Mouse (Mus musculus): Measurements from ENCODE around the gene Pax5. TPM values are rescaled to one million over a fixed set of nuclear protein-coding genes. Genes with fewer than 3 reads are reported as not detected.

The Pax5 gene
- polyA plus RNA-seq, 1 experiment = not detected

DNA sequence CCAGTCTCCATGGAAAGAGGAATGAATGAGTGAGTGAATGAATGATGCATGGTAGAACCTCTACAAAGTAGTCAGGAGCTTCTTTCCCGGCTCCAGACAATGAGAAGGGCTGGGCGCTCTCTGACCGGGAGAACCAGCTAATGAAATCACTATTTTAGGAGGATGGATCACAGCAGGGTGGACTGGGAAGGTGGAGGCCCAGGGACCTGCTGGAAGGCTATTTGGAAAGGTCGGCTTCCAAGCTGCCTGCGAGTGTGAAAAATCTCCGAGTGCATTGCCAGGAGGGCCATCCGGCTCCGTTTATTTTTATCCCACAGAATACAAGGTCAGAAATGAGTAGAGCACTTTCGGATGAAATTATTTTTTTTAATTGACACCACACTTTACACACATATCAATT is 112.3 kb downstream of the Pax5 start:
- Histone ChIP-seq H3K79me3 (ENCODE audit: low read depth) (no peaks in the 10 kb centered on the region), H3K79me2 (ENCODE audit: control insufficient read depth, insufficient read depth) (no peaks in the 10 kb centered on the region), H3ac (ENCODE audit: control insufficient read depth, insufficient read length, low read depth) (no peak overlapping the region), H3K36me3 (ENCODE audit: control insufficient read depth, insufficient read depth) (no peaks in the 10 kb centered on the region), H3K27me3 (ENCODE audit: control insufficient read depth, insufficient read depth, insufficient read length) (peaks cover 49% of the 10 kb centered on the region), H3K4me3 (ENCODE audit: insufficient read depth, poor library complexity, severe bottlenecking) (no peak overlapping the region)
- TF ChIP-seq MAX (IDR thresholded peaks at IDR 0.05) = no peak
- TF ChIP-seq USF1 (IDR thresholded peaks at IDR 0.05; ENCODE audit: low read depth) = no peak
- TF ChIP-seq MYOG (IDR thresholded peaks at IDR 0.05; ENCODE audit: control insufficient read depth, extremely low read depth, insufficient read length) = no peak

DNA sequence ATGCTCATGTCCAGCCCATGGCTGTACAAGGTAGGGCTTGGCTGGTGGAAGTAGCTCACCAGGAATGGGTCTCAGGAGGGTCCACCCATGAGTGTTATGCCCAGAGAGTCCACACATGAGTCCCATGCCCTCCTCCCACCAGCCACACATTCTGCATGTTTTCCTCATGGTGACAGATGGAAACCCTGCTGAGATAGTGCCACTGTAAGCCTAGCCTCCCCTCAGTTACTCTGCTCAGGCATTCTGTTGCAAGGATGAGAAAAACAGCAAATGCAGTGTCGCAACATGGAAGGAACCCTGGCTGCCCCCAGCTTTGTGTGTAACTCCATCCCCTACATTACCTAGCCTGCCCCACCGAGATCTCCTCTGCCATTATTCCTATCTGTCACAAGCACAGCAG is 117.2 kb downstream of the Pax5 start:
- H3ac ChIP-seq (ENCODE audit: control insufficient read depth, insufficient read length, low read depth) = no peak overlapping the region
- no peaks in the 10 kb centered on the region for H3K79me3 ChIP-seq (ENCODE audit: low read depth)
- no peaks in the 10 kb centered on the region for H3K79me2 ChIP-seq (ENCODE audit: control insufficient read depth, insufficient read depth)
- H3K27me3 ChIP-seq (ENCODE audit: control insufficient read depth, insufficient read depth, insufficient read length) = peaks cover 28% of the 10 kb centered on the region
- no peak overlapping the region for H3K4me3 ChIP-seq (ENCODE audit: insufficient read depth, poor library complexity, severe bottlenecking)
- TF ChIP-seq MYOG (IDR thresholded peaks at IDR 0.05; ENCODE audit: control insufficient read depth, extremely low read depth, insufficient read length) (no peak), MAX (IDR thresholded peaks at IDR 0.05) (no peak), MYOD1 (IDR thresholded peaks at IDR 0.05; ENCODE audit: control insufficient read depth, insufficient read length, low read depth) (no peak), CEBPB (IDR thresholded peaks at IDR 0.05; ENCODE audit: low read depth) (no peak)
- no peaks in the 10 kb centered on the region for H3K36me3 ChIP-seq (ENCODE audit: control insufficient read depth, insufficient read depth)

DNA sequence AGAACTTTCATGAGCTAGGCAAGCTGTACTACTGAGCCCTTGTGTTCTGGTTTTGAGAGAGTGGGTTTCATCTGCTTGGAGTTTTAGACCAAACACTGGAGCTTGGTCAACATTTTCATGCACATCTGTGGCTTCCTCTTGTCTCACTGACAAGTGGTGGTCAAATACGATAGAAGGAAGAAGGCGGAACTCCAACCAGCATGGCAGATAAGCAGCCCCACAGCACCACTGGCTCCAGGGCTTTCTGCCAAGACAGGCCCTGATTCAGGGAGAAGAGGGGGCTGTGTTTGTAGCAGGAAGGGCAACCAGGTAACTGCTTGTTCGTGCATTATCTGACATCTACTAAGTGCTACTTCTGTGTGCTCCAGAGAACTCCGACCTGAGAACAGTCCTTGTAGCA is 127.6 kb downstream of the Pax5 start:
- TF ChIP-seq MYOG (IDR thresholded peaks at IDR 0.05; ENCODE audit: control insufficient read depth, extremely low read depth, insufficient read length) (no peak), CEBPB (IDR thresholded peaks at IDR 0.05; ENCODE audit: low read depth) (no peak), CTCF (IDR thresholded peaks at IDR 0.05; ENCODE audit: control insufficient read depth, insufficient read depth, insufficient read length) (no peak), USF1 (IDR thresholded peaks at IDR 0.05; ENCODE audit: low read depth) (no peak), MAX (IDR thresholded peaks at IDR 0.05) (no peak), MYOD1 (IDR thresholded peaks at IDR 0.05; ENCODE audit: control insufficient read depth, insufficient read length, low read depth) (no peak), FOSL1 (IDR thresholded peaks at IDR 0.05; ENCODE audit: insufficient read depth, low read length, poor library complexity, severe bottlenecking) (no peak)
- Histone ChIP-seq H3K36me3 (ENCODE audit: control insufficient read depth, insufficient read depth) (no peaks in the 10 kb centered on the region), H3ac (ENCODE audit: control insufficient read depth, insufficient read length, low read depth) (no peak overlapping the region), H3K79me3 (ENCODE audit: low read depth) (no peaks in the 10 kb centered on the region), H3K27me3 (ENCODE audit: control insufficient read depth, insufficient read depth, insufficient read length) (no peaks in the 10 kb centered on the region), H3K4me3 (ENCODE audit: insufficient read depth, poor library complexity, severe bottlenecking) (no peak overlapping the region), H3K79me2 (ENCODE audit: control insufficient read depth, insufficient read depth) (no peaks in the 10 kb centered on the region)

DNA sequence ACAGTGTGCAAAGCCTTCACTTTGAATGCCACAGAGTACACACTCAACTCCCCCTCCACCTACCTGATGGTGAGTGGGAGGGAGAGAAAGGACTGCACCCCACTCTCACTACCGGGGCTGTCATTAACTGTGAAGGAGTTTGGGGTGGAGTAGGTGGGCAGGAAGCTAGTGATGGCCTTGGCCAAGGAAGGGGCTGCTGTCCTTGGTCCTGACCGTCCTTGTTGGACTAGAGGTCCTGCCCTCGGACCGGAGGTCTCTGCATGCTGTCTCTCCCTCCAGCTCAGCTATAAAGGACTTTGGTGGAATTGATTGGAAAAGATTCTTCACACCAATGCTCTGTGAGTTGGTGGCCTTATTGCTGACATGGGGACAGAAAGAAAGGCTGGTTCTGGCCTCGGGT is 131.7 kb downstream of the Pax5 start:
- no peaks in the 10 kb centered on the region for H3K36me3 ChIP-seq (ENCODE audit: control insufficient read depth, insufficient read depth)
- H3K79me3 ChIP-seq (ENCODE audit: low read depth) = no peaks in the 10 kb centered on the region
- peaks cover 10% of the 10 kb centered on the region for H3K27me3 ChIP-seq (ENCODE audit: control insufficient read depth, insufficient read depth, insufficient read length)
- no peak overlapping the region for H3K4me3 ChIP-seq (ENCODE audit: insufficient read depth, poor library complexity, severe bottlenecking)
- H3ac ChIP-seq (ENCODE audit: control insufficient read depth, insufficient read length, low read depth) = no peak overlapping the region
- TF ChIP-seq MYOG (IDR thresholded peaks at IDR 0.05; ENCODE audit: control insufficient read depth, extremely low read depth, insufficient read length) (no peak), CTCF (IDR thresholded peaks at IDR 0.05; ENCODE audit: control insufficient read depth, insufficient read depth, insufficient read length) (no peak), FOSL1 (IDR thresholded peaks at IDR 0.05; ENCODE audit: insufficient read depth, low read length, poor library complexity, severe bottlenecking) (no peak), MYOD1 (IDR thresholded peaks at IDR 0.05; ENCODE audit: control insufficient read depth, insufficient read length, low read depth) (no peak), USF1 (IDR thresholded peaks at IDR 0.05; ENCODE audit: low read depth) (no peak), CEBPB (IDR thresholded peaks at IDR 0.05; ENCODE audit: low read depth) (no peak), MAX (IDR thresholded peaks at IDR 0.05) (no peak)
- H3K79me2 ChIP-seq (ENCODE audit: control insufficient read depth, insufficient read depth) = no peaks in the 10 kb centered on the region

DNA sequence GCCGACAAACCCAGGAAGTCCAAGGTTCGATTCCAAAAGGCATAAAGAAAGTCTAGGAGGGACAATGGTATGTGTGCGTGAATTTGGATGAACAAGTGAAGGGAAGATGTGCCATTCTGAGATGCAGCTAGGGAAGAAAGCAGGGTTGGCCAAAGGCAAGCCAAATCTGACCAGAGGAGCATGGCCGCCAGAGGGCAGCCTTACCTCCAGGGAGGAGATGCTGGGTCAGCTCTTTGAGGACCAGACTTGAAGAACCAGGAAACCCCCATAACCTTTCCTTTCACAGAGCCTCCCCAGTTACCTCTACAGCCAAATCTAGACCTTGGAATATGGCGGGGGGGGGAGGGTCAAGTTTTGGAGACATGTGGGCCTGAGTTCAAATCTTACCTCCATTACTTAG is 133.0 kb downstream of the Pax5 start:
- Histone ChIP-seq H3K36me3 (ENCODE audit: control insufficient read depth, insufficient read depth) (no peaks in the 10 kb centered on the region), H3K79me2 (ENCODE audit: control insufficient read depth, insufficient read depth) (no peaks in the 10 kb centered on the region), H3K27me3 (ENCODE audit: control insufficient read depth, insufficient read depth, insufficient read length) (peaks cover 10% of the 10 kb centered on the region), H3ac (ENCODE audit: control insufficient read depth, insufficient read length, low read depth) (no peak overlapping the region), H3K4me3 (ENCODE audit: insufficient read depth, poor library complexity, severe bottlenecking) (no peak overlapping the region), H3K79me3 (ENCODE audit: low read depth) (no peaks in the 10 kb centered on the region)
- peak; percentile 4 for TF ChIP-seq CTCF (IDR thresholded peaks at IDR 0.05; ENCODE audit: control insufficient read depth, insufficient read depth, insufficient read length)
- TF ChIP-seq FOSL1 (IDR thresholded peaks at IDR 0.05; ENCODE audit: insufficient read depth, low read length, poor library complexity, severe bottlenecking) = no peak

DNA sequence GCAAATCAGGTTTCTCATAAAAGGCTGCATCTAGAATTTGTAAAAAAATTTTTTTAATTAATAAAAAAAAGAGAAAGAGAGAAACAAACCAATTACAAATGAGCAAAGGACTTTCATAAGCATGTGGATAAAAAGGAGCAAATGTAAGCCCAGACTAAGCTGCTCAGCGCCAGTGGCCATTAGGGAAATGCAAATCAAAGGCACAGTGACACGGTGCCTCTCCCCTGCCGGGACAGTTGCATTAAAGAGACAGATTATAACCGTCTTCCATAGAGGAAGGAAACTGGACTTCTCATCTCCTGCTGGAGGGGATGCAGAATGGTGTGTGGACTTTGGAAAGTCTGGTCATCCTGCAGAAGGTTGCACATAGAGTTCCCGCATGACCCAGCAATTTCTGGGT is 133.5 kb downstream of the Pax5 start:
- Histone ChIP-seq H3K79me3 (ENCODE audit: low read depth) (no peaks in the 10 kb centered on the region), H3K27me3 (ENCODE audit: control insufficient read depth, insufficient read depth, insufficient read length) (peaks cover 10% of the 10 kb centered on the region), H3K36me3 (ENCODE audit: control insufficient read depth, insufficient read depth) (no peaks in the 10 kb centered on the region), H3K4me3 (ENCODE audit: insufficient read depth, poor library complexity, severe bottlenecking) (no peak overlapping the region), H3K79me2 (ENCODE audit: control insufficient read depth, insufficient read depth) (no peaks in the 10 kb centered on the region), H3ac (ENCODE audit: control insufficient read depth, insufficient read length, low read depth) (no peak overlapping the region)
- TF ChIP-seq FOSL1 (IDR thresholded peaks at IDR 0.05; ENCODE audit: insufficient read depth, low read length, poor library complexity, severe bottlenecking) (no peak), MYOD1 (IDR thresholded peaks at IDR 0.05; ENCODE audit: control insufficient read depth, insufficient read length, low read depth) (no peak), MAX (IDR thresholded peaks at IDR 0.05) (no peak), USF1 (IDR thresholded peaks at IDR 0.05; ENCODE audit: low read depth) (no peak), CEBPB (IDR thresholded peaks at IDR 0.05; ENCODE audit: low read depth) (no peak), MYOG (IDR thresholded peaks at IDR 0.05; ENCODE audit: control insufficient read depth, extremely low read depth, insufficient read length) (no peak), CTCF (IDR thresholded peaks at IDR 0.05; ENCODE audit: control insufficient read depth, insufficient read depth, insufficient read length) (no peak)
